Mouse (Mus musculus) macrophage (primary cell): ENCODE results near the gene Rngtt. TPM values are rescaled to one million over a fixed set of nuclear protein-coding genes. Genes with fewer than 3 reads are reported as not detected.

ENCODE experiments used
- H3K27ac ChIP-seq: fragments of 350-480 bp; formaldehyde crosslinking; 2 replicates; pipeline ENCODE4 v1.9.0; 2021
- H3K36me3 ChIP-seq: fragments of 350-480 bp; formaldehyde crosslinking; 2 replicates; pipeline ENCODE4 v1.9.0; 2021; ENCODE audit errors: inconsistent target
- H3K4me3 ChIP-seq: fragments of 350-480 bp; formaldehyde crosslinking; 2 replicates; pipeline ENCODE4 v1.9.0; 2021; ENCODE audit errors: inconsistent target
- H3K79me2 ChIP-seq: fragments of 350-480 bp; formaldehyde crosslinking; 2 replicates; pipeline ENCODE4 v1.9.0; 2021; ENCODE audit errors: inconsistent target
- WGBS: methylation state at CpG from one replicate; pipeline ENCODE4 v1.1.7; 2026; ENCODE audit warnings: inconsistent platforms; ENCODE audit not compliant: missing documents; 5-methylcytosine and 5-hydroxymethylcytosine counted together
- polyA plus RNA-seq: library from polyadenylated mRNA; stranded (reverse); fragments of 250-400 nt; gene quantifications from 3 replicates; pipeline ENCODE4 v1.2.4, GENCODE M21; 2018; ENCODE audit warnings: inconsistent platforms

The Rngtt gene
- polyA plus RNA-seq, 1 experiment from 2014 or later, result 28.7 TPM

DNA sequence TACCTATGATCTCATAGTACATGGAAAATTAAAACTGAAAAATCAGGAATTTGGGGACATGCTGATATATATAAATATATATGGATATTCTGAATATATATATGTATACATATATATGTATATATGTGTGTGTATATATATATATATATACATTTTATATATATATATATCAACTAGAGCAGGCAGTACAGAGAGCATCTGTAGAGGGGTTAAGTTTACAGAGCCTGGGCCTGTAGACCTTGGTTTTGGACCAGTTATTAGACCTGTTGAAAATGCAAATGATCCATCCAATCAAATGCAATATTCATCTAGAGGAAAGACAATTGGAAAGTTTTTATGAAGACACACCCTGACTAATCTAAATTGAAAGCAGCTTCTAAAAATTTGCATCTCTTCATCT is 187.5 kb downstream of the Rngtt start:
- peaks cover 16% of the 10 kb centered on the region; the same call in 1 of the 2 replicates for H3K36me3 ChIP-seq
- H3K27ac ChIP-seq, result no peak overlapping the region
- no peaks in the 10 kb centered on the region for H3K79me2 ChIP-seq
- no peak overlapping the region for H3K4me3 ChIP-seq

DNA sequence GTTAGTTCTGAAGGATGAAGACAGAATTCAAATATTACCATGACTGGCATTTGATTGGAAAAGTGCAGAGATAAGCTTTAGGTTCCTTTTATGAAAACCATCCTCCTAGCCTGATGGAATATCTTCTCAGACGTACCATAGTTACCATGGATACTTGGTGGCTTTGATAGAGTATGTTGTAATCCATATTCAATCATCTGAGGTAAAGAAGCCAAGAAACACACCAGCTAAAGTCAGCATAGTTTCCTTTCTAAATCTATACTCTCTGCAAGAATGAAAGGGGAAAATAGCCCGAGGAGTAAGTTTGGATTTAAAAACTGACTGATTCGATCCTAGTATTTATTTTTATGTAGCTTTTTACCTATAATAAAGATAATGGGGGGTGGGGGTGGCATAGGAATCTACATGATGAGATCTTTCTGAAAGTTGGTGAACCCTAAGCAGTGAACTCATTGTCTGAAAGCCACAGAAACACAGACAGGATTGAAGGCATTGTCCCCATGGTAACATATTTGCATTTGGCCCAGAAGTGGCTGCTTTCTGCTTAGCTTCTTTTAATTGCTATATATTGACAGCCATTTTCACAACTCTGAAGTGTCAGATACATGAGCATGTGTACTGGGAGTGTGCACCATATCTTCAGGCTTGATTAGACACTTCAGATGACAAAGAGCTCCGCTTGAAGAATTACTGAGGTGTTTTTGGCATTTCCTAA is 188.2 kb downstream of the Rngtt start:
- H3K79me2 ChIP-seq, result no peaks in the 10 kb centered on the region
- no peak overlapping the region for H3K4me3 ChIP-seq
- H3K27ac ChIP-seq, result no peak overlapping the region
- 90% methylated on average over 4 of the region's 4 CpGs for WGBS
- H3K36me3 ChIP-seq, result peaks cover 16% of the 10 kb centered on the region; the same call in 1 of the 2 replicates

DNA sequence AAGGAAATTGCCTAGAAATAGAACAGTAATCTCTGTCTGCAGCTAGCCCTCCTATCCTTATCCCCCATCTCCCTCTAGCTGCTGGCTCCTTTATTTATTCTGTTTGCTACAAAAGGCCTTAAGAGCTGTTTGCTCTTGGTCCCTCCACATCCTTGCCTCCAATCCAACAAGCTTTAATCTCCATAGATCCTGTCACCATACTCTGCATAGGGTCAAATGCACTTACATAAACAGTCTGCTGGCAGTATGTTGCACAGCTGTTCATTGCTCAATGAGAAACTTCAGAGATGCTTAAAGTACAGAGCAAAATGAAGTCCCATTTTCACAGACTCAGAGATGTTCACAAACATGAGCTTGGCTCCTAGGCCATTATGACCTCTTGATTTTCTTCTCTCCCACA is 196.5 kb downstream of the Rngtt start:
- Histone ChIP-seq H3K4me3 (no peak overlapping the region), H3K79me2 (no peaks in the 10 kb centered on the region), H3K36me3 (peaks cover 9% of the 10 kb centered on the region; the same call in 1 of the 2 replicates), H3K27ac (no peak overlapping the region)

DNA sequence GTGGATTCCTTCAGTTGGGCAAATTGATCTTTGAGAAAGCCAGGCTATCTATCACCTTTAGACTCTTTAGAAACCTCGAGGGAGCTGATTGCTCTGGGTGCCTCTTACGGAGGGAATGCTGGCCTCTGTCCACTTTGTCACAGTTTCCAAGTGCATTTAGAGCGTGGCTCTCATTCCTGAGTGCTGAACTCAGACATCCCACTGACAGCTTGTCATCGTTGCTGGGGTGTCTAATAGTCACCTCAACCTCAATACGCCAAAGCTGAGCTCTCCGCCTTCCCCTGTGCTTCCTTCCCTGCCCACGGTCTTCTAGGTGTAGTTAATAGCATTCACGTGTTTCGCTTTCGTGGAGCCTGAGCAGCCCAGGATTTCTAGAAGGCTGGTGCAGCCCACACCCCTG is 200.4 kb downstream of the Rngtt start:
- 92% methylated on average over 10 of the region's 10 CpGs for WGBS
- no peaks in the 10 kb centered on the region for H3K79me2 ChIP-seq
- no peaks in the 10 kb centered on the region for H3K36me3 ChIP-seq
- H3K27ac ChIP-seq, result no peak overlapping the region
- no peak overlapping the region for H3K4me3 ChIP-seq

DNA sequence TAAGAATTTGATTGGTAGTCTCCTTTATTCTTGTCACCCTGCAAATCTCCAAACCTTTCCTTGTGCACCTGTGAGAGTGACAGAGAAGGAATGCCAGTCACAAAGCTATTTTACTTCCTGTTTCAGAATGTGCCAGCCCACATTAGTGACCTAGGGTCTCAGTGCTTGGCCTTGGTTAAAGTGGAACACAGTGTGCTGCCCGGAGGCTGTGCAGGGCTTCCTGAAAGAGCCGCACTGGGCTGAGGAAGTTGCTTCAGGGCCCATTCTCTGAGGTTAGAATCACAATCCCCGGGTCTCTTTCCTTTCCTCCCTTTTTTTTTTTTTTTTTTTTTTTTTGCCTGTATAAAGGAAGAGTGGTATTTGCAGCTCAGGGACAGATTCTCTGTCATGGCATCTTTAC is 203.3 kb downstream of the Rngtt start:
- WGBS, result 4% methylated on average over 3 of the region's 3 CpGs
- Histone ChIP-seq H3K4me3 (no peak overlapping the region), H3K27ac (no peak overlapping the region), H3K36me3 (no peaks in the 10 kb centered on the region), H3K79me2 (no peaks in the 10 kb centered on the region)

DNA sequence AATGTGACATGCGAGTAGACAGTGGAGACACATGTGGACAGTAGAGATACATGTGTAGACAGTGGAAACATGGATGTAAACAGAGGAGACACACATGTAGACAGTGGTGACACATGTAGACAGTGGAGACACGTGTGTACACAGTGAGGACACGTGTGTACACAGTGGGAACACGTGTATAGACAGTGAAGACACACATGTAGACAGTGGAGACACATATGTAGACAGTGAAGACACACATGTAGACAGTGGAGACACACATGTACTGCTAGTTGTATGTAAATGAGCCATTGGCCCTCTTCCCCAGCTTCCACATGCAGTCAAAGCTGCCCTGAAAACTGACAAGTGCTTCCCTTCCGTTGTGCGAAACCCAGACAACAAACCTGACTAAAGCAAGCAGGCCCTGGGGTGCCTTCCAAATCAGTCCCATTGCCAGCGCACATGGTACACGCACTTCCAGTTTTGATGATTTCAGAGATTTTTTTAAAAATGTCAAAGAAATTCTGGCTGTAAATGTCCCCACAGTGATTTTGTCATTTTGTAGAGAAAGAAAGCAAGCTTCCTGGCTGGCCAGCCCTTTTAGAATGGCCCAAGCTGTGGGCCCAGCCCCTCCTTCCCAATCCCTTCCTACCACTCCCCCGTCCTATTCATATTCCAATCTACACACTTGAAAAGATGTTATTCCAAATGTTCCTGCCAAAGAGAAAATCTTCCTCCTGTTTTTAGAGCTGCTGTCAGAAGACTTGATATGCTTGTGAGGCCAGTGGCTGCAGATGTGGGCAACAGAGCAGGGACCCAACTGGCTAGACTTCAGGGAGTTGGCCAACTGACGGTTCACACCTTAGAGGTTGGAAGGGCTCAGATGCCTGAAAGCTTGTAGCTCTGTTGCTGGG is 204.2 kb downstream of the Rngtt start:
- H3K4me3 ChIP-seq, result no peak overlapping the region
- H3K27ac ChIP-seq, result no peak overlapping the region
- no peaks in the 10 kb centered on the region for H3K79me2 ChIP-seq
- 87% methylated on average over 10 of the region's 10 CpGs for WGBS
- no peaks in the 10 kb centered on the region for H3K36me3 ChIP-seq

DNA sequence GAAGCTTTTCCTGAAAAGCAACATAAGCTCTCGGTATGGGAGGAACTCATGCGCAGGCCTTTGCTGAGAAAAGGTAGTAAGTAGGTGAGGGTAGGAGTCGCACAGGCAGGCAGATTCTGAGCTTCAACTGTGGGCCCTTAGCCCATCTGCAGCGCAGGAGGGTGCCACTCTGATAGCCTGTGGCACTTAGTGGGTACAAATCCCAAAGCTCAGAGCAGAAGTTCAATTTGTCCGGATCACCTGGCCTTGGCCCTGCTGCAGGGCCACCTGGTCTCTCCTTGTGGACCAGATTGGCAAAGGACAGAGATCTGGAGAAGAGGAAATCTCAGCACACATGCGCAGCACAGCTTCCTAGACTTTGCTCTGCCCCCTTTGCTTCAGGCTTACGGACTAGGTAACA is 210.1 kb downstream of the Rngtt start:
- Histone ChIP-seq H3K27ac (no peak overlapping the region), H3K36me3 (no peaks in the 10 kb centered on the region), H3K79me2 (no peaks in the 10 kb centered on the region), H3K4me3 (no peak overlapping the region)
- 94% methylated on average over 7 of the region's 7 CpGs for WGBS

DNA sequence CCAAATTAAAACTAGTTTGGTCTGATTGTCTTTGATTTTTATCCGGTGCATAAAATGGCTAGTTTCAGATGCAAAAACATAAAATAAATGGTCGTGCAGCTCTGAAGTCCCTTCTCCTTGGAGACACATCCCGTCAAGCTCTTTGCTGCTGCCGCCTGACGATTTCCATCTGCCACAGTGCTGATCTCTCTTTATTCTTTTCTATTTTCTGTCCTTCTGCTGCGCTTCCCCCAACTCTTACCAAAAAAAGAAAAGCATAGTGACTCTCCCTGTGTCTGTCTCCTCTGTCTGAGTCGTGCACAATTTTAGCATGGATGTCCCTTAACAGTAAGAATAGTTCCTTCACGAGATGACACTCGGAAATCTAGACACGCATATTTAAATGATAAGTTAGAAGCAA is 210.8 kb downstream of the Rngtt start:
- Histone ChIP-seq H3K27ac (no peak overlapping the region), H3K4me3 (no peak overlapping the region), H3K79me2 (no peaks in the 10 kb centered on the region), H3K36me3 (no peaks in the 10 kb centered on the region)
- WGBS, result 97% methylated on average over 10 of the region's 10 CpGs

DNA sequence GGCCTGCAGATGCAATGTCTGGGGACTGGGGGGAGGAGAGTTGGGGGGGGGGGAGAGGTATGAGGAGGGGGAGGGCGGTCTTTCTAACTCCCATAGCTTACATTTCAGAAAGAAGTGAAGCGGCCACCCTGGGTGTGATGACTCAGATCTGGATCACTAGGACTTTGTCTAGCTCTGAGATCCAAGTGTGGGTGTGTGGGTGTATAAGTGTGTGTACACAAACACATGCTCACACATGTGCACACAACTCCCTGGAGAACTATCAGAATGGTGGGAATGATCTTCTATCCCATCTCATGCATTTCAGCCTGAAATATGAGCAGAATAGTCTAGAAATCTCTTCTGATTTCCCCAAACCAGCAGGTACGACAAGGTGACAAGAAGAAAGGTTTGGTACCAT is 213.7 kb downstream of the Rngtt start:
- H3K36me3 ChIP-seq, result no peaks in the 10 kb centered on the region
- 100% methylated on average over 3 of the region's 3 CpGs for WGBS
- H3K27ac ChIP-seq, result no peak overlapping the region
- H3K79me2 ChIP-seq, result no peaks in the 10 kb centered on the region
- H3K4me3 ChIP-seq, result no peak overlapping the region

DNA sequence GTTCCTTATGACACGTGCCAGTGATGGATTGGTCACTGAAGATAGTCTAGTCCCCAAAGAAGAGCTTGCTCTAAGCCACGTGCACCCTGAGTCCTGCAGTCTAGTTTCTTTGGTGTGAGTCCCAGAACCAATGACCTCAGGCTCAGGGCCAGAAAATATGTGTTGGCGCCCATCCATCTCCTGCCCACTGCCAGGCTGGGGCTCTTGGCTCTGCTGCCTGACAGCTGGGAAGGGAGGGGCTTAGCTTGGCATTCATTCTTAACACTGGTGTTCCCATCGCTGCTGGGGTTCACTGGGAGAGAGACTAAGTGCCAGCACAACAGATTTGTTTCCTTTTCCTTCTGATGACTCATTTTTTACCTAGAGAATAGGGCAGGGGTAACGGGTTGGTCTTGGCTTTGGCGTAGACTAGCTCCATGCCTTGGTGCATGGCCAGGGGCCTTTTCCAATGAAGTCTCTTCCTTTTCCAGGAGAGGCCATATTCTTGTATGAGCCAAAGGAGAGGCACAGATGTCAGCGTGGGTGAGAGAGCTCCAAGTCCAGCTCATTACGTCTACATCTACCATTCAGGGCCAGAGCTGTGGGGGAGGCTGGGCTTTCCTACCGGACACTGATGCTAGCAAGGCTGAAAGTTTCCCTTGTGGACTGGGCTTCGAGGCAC is 214.5 kb downstream of the Rngtt start:
- Histone ChIP-seq H3K36me3 (no peaks in the 10 kb centered on the region), H3K27ac (no peak overlapping the region), H3K4me3 (no peak overlapping the region), H3K79me2 (no peaks in the 10 kb centered on the region)
- WGBS, result 92% methylated on average over 10 of the region's 10 CpGs

DNA sequence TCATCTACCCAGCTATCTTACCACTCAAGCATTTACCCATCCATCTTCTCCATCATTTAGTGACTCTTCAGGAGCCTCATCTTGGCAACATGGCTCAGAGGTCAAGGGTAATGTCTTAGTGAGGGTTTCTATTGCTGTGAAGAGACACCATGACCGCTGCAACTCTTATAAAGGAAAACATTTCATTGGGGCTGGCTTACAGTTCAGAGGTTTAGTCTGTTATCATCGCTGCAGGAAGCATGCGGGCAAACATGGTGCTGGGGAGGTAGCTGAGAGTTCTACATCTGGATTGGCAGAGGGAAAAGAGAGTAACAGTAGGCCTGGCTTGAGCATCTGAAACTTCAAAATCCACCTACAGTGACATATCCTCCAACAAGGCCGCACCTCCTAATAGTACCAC is 215.2 kb downstream of the Rngtt start:
- no peak overlapping the region for H3K4me3 ChIP-seq
- H3K36me3 ChIP-seq, result no peaks in the 10 kb centered on the region
- no peaks in the 10 kb centered on the region for H3K79me2 ChIP-seq
- 94% methylated on average over 4 of the region's 4 CpGs for WGBS
- no peak overlapping the region for H3K27ac ChIP-seq

DNA sequence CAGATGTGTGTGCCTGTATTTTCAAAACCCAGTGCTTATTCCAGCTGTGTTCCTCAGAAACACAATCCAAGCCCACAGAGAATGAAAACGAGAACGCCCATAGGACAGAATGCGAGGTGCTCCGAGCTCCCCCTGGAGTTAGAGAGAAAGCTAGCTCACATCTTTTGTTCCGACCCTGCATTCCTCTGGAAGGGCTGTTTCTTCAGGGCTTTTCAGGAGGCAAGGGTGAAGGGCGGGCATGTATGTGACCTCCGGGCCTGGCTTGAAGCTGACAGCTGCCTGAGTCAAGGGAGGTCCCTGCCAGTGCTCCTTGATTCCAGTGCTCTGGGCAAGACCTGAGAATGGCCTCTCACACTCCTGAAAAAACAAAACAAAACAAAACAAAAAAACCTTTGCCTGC is 216.0 kb downstream of the Rngtt start:
- Histone ChIP-seq H3K4me3 (no peak overlapping the region), H3K27ac (no peak overlapping the region), H3K36me3 (no peaks in the 10 kb centered on the region), H3K79me2 (no peaks in the 10 kb centered on the region)
- 95% methylated on average over 7 of the region's 7 CpGs for WGBS

DNA sequence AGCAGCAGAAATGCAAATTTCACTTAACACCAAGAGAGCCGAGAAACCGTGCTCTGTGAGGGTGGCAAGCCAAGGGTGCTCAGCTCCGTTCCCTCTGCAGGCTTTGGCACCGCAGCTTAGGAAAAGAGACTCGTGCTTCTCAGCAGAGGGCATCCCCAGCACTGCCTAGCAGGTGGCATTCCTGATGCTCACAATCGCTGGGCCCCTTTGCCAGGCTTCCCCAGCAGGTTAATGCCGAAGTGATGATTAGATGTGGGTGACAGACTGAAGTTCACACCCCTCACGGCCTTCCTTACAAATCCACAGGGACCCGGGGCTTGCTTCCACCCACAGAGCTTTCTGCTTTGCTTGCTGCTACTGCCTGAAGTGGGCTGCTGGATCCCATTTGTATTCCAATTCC is 216.6 kb downstream of the Rngtt start:
- no peak overlapping the region for H3K27ac ChIP-seq
- WGBS, result 84% methylated on average over 9 of the region's 9 CpGs
- H3K36me3 ChIP-seq, result no peaks in the 10 kb centered on the region
- H3K79me2 ChIP-seq, result no peaks in the 10 kb centered on the region
- no peak overlapping the region for H3K4me3 ChIP-seq

DNA sequence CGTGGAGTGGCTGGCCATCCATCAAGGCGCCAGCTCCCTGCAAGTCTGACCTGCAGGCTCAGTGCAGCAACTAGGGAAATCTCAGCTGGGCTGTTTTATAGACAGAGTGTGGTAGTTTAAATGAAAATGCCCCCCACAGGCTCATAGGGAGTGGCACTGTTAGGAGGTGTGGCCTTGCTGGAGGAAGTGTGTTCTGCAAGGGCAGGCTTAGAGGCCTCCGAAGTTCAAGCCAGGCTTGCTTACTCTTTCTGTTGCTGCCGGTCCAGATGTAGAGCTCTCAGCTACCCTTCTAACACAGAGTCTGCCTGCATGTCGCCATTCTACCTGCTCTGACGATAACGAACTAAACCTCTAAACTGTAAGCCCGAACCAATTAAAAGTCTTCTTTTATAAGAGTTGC is 222.5 kb downstream of the Rngtt start:
- H3K36me3 ChIP-seq, result no peaks in the 10 kb centered on the region
- no peak overlapping the region for H3K27ac ChIP-seq
- WGBS, result 92% methylated on average over 8 of the region's 8 CpGs
- no peaks in the 10 kb centered on the region for H3K79me2 ChIP-seq
- no peak overlapping the region for H3K4me3 ChIP-seq
